Mouse (Mus musculus): ENCODE measurements around the gene Ankrd63.

Ankrd63 gene

GRCm38 (mm10) chr2:118687791-118688190 is 16.0 kb downstream of the Ankrd63 start:
- no peak for DNase-seq

- DNase-seq, result no peak
Measured at GRCm38 (mm10) chr2:118686693-118687092, 17.1 kb downstream of the Ankrd63 start.

- no peak for DNase-seq
Measured at GRCm38 (mm10) chr2:118685088-118685487, 18.7 kb downstream of the Ankrd63 start.

- peak; percentile 39 to 49 for DNase-seq
Measured at GRCm38 (mm10) chr2:118682544-118683260, 21.1 kb downstream of the Ankrd63 start.

- no peak for DNase-seq
Measured at GRCm38 (mm10) chr2:118680926-118681325, 22.8 kb downstream of the Ankrd63 start.

- DNase-seq, result no peak
Measured at GRCm38 (mm10) chr2:118679577-118679976, 24.2 kb downstream of the Ankrd63 start.

- peak; percentile 61 to 64 for DNase-seq
Measured at GRCm38 (mm10) chr2:118677817-118678216, 25.9 kb downstream of the Ankrd63 start.

- DNase-seq, result peak; percentile 43 to 51
Measured at GRCm38 (mm10) chr2:118676839-118677741, 26.7 kb downstream of the Ankrd63 start.

- no peak for DNase-seq
Measured at GRCm38 (mm10) chr2:118674500-118674899, 29.3 kb downstream of the Ankrd63 start.

- no peak for DNase-seq
Measured at GRCm38 (mm10) chr2:118673686-118674465, 29.9 kb downstream of the Ankrd63 start.

GRCm38 (mm10) chr2:118671728-118672127 is 32.0 kb downstream of the Ankrd63 start:
- no peak for DNase-seq

GRCm38 (mm10) chr2:118669785-118670184 is 34.0 kb downstream of the Ankrd63 start:
- DNase-seq, result peak in 1 of 2 experiments; percentile 32

- no peak for DNase-seq
Measured at GRCm38 (mm10) chr2:118669245-118669644, 34.5 kb downstream of the Ankrd63 start.

- DNase-seq, result no peak
Measured at GRCm38 (mm10) chr2:118667181-118667580, 36.6 kb downstream of the Ankrd63 start.

GRCm38 (mm10) chr2:118665616-118666015 is 38.1 kb downstream of the Ankrd63 start:
- DNase-seq, result no peak

- DNase-seq, result no peak
Measured at GRCm38 (mm10) chr2:118664975-118665516, 38.7 kb downstream of the Ankrd63 start.

GRCm38 (mm10) chr2:118663804-118664766 is 39.7 kb downstream of the Ankrd63 start:
- DNase-seq, result peak; percentile 63 to 69

GRCm38 (mm10) chr2:118662902-118663803 is 40.6 kb downstream of the Ankrd63 start, which contains the start of gene Pak6:
Gene Pak6, plus strand, starts transcription at chr2:118663303.
- peak; percentile 47 to 49 for DNase-seq

GRCm38 (mm10) chr2:118661891-118662290 is 41.9 kb downstream of the Ankrd63 start:
- no peak for DNase-seq

GRCm38 (mm10) chr2:118659998-118660452 is 43.7 kb downstream of the Ankrd63 start:
- DNase-seq, result peak; percentile 74 to 80
